9 mouse cellular contexts compared by ENCODE assay signal in the genomic region with DNA sequence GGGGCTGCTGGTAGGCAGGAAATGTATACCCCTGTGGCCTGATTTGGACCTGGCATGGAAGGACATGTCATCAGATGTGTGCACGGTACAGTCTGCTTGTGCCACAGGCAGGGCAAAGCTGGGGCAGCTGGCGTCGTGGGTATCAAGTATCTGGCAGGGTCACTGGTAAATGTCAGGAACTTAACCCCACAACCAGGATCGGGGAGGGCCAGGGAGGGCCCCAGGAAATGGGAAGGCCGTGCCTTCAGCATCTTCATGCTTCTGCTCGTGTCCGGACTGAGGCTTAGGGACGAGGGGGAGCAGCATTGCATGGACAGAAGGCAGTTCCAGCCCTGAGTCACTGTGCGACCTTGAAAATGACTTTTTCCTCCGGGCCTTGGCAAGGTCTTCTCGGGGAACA. TPM values are rescaled to one million over a fixed set of nuclear protein-coding genes. Genes with fewer than 3 reads are reported as not detected.
DNase-seq lines count a peak whose midpoint lies in the region; ATAC-seq and TF ChIP-seq lines count a peak whose summit lies in the region.
"Had no signal": no experiment of that assay in that cellular context is flagged by ENCODE, and none has a peak within 500 bp of the region (broad histone marks: within the 10 kb centered on the region; RNA-seq: fewer than 3 reads in every experiment).

No protein-coding gene starts in this region.

- no peak overlapping the region for H3K4me3 ChIP-seq in lung, embryonic 14.5 days (ENCODE audit: low read depth, low read length)
- peak overlapping the region; percentile 71 for H3K4me3 ChIP-seq in gastrocnemius, adult 2 months
- H3K4me3 ChIP-seq in heart, embryonic 12.5 days = peak overlapping the region; percentile 49
- H3K4me3 ChIP-seq in stomach, embryonic 15.5 days (replicated peaks) = no peak overlapping the region; the same call in 1 of the 2 replicates

- no peak for ATAC-seq in lung, embryonic 14.5 days (ENCODE audit: insufficient read depth)
- ATAC-seq in heart, embryonic 12.5 days (ENCODE audit: insufficient number of reproducible peaks, low FRiP score) = no peak
- ATAC-seq in stomach, embryonic 15.5 days (ENCODE audit: insufficient read depth, low FRiP score, low read depth) = no peak

- no peak for TF ChIP-seq CTCF in lung, embryonic 14.5 days (IDR thresholded peaks at IDR 0.05; ENCODE audit: low read depth)
- no peak for TF ChIP-seq CTCF in gastrocnemius, adult 2 months (IDR thresholded peaks at IDR 0.05)

- H3K4me1 ChIP-seq in lung, embryonic 14.5 days (ENCODE audit: insufficient read depth) = no peaks in the 10 kb centered on the region
- peaks cover 58% of the 10 kb centered on the region for H3K4me1 ChIP-seq in heart, embryonic 12.5 days (replicated peaks)
- peaks cover 30% of the 10 kb centered on the region for H3K4me1 ChIP-seq in stomach, embryonic 15.5 days

- peak overlapping the region; percentile 16; the same call in 1 of the 2 replicates for H3K4me2 ChIP-seq in lung, embryonic 14.5 days
- peak overlapping the region; percentile 79 for H3K4me2 ChIP-seq in heart, embryonic 12.5 days
- peak overlapping the region; percentile 32; the same call in 1 of the 2 replicates for H3K4me2 ChIP-seq in stomach, embryonic 15.5 days

- no peaks in the 10 kb centered on the region for H3K9me3 ChIP-seq in lung, embryonic 14.5 days (ENCODE audit: low read depth, low read length)
- H3K9me3 ChIP-seq in heart, embryonic 12.5 days (replicated peaks) = no peaks in the 10 kb centered on the region
- no peaks in the 10 kb centered on the region for H3K9me3 ChIP-seq in stomach, embryonic 15.5 days

- no peak overlapping the region for H3K9ac ChIP-seq in lung, embryonic 14.5 days
- H3K9ac ChIP-seq in heart, embryonic 12.5 days = peak overlapping the region; percentile 76
- H3K9ac ChIP-seq in stomach, embryonic 15.5 days = no peak overlapping the region
- H3K9ac ChIP-seq: liver, embryonic 14.5 days had no signal

- WGBS in lung, embryonic 14.5 days = 72% methylated on average over 11 of the region's 11 CpGs
- WGBS in heart, embryonic 12.5 days = 40% methylated on average over 11 of the region's 11 CpGs
- 65% methylated on average over 11 of the region's 11 CpGs for WGBS in stomach, embryonic 15.5 days

- DNase-seq in lung, embryonic 14.5 days = no peak
- DNase-seq in lung, postnatal 36 days = no peak
- peak; percentile 90 for DNase-seq in gastrocnemius, adult 2 months
- DNase-seq in urinary bladder, adult 18-20 months (ENCODE audit: low spot score in 2 of 2) = no peak
- DNase-seq in thymus, postnatal 14 days = no peak

- no peaks in the 10 kb centered on the region for H3K27me3 ChIP-seq in lung, embryonic 14.5 days (ENCODE audit: insufficient read depth, low read length)
- no peaks in the 10 kb centered on the region for H3K27me3 ChIP-seq in heart, embryonic 12.5 days (replicated peaks)
- no peaks in the 10 kb centered on the region for H3K27me3 ChIP-seq in stomach, embryonic 15.5 days (replicated peaks)

- H3K36me3 ChIP-seq in lung, embryonic 14.5 days (ENCODE audit: insufficient read depth) = peaks cover 4% of the 10 kb centered on the region; the same call in 1 of the 2 replicates
- peaks cover 40% of the 10 kb centered on the region for H3K36me3 ChIP-seq in heart, embryonic 12.5 days
- no peaks in the 10 kb centered on the region for H3K36me3 ChIP-seq in stomach, embryonic 15.5 days

- H3K27ac ChIP-seq in lung, embryonic 14.5 days (ENCODE audit: low read depth) = no peak overlapping the region
- peak overlapping the region; percentile 98 for H3K27ac ChIP-seq in gastrocnemius, adult 2 months
- H3K27ac ChIP-seq in heart, embryonic 12.5 days (ENCODE audit: poor library complexity, severe bottlenecking) = peak overlapping the region; percentile 92
- no peak overlapping the region for H3K27ac ChIP-seq in stomach, embryonic 15.5 days
- H3K27ac ChIP-seq: liver, embryonic 14.5 days had no signal

- intact Hi-C loops in gastrocnemius, adult 2 months (cut with DNase I) = loop anchor here (1.0 kb wide), 1 partner anchor 9 kb away; no protein-coding TSS in a partner anchor

RNA-seq across cellular contexts. Expression of a gene that starts 0.8 kb away (rescaled TPM):
- polyA plus RNA-seq in lung, embryonic 14.5 days (2014; fragmentation: Nextera tagmentation; extraction: Ambion mirVana) = 6.1 and 9.3 TPM in 2 replicates
- total RNA-seq in gastrocnemius, adult 2 months (2021) = over 10,000 TPM in 1 of 2 experiments, 1,000 to 10,000 TPM in 1; 6,181 to 10,031 TPM
- polyA plus RNA-seq in heart, embryonic 12.5 days (2016; fragmentation: Nextera tagmentation; extraction: Ambion mirVana) = 224 and 234 TPM in 2 replicates
- 10.3 and 12.8 TPM in 2 replicates for polyA plus RNA-seq in stomach, embryonic 15.5 days (2015; fragmentation: Nextera tagmentation; extraction: Ambion mirVana)

RNA-seq across cellular contexts. Expression of a gene that starts 14.2 kb away (rescaled TPM):
- 34.8 and 35.1 TPM in 2 replicates for polyA plus RNA-seq in lung, embryonic 14.5 days (2014; fragmentation: Nextera tagmentation; extraction: Ambion mirVana)
- total RNA-seq in gastrocnemius, adult 2 months (2021) = 10 to 100 TPM; 14.9 to 24.6 TPM
- 43.8 and 45.8 TPM in 2 replicates for polyA plus RNA-seq in heart, embryonic 12.5 days (2016; fragmentation: Nextera tagmentation; extraction: Ambion mirVana)
- polyA plus RNA-seq in stomach, embryonic 15.5 days (2015; fragmentation: Nextera tagmentation; extraction: Ambion mirVana) = 55.8 and 57.6 TPM in 2 replicates

RNA-seq across cellular contexts. Expression of a gene that starts 21.5 kb away (rescaled TPM):
- 177 and 200 TPM in 2 replicates for polyA plus RNA-seq in lung, embryonic 14.5 days (2014; fragmentation: Nextera tagmentation; extraction: Ambion mirVana)
- 10 to 100 TPM; 95.2 to 98.6 TPM for total RNA-seq in gastrocnemius, adult 2 months (2021)
- 127 and 130 TPM in 2 replicates for polyA plus RNA-seq in heart, embryonic 12.5 days (2016; fragmentation: Nextera tagmentation; extraction: Ambion mirVana)
- 104 and 127 TPM in 2 replicates for polyA plus RNA-seq in stomach, embryonic 15.5 days (2015; fragmentation: Nextera tagmentation; extraction: Ambion mirVana)

RNA-seq across cellular contexts. Expression of a gene that starts 33.6 kb away (rescaled TPM):
- 0.47 and 1.1 TPM in 2 replicates for polyA plus RNA-seq in lung, embryonic 14.5 days (2014; fragmentation: Nextera tagmentation; extraction: Ambion mirVana)
- 1 to 10 TPM in 1 of 2 experiments, under 1 TPM in 1; 0.77 to 2.0 TPM for total RNA-seq in gastrocnemius, adult 2 months (2021)
- 0.26 and 0.52 TPM in 2 replicates for polyA plus RNA-seq in heart, embryonic 12.5 days (2016; fragmentation: Nextera tagmentation; extraction: Ambion mirVana)
- 1.4 and 2.7 TPM in 2 replicates for polyA plus RNA-seq in stomach, embryonic 15.5 days (2015; fragmentation: Nextera tagmentation; extraction: Ambion mirVana)
- total RNA-seq: monocyte, adult 5-6 weeks had no signal

RNA-seq across cellular contexts. Expression of a gene that starts 44.0 kb away (rescaled TPM):
- 13.4 and 22.2 TPM in 2 replicates for polyA plus RNA-seq in lung, embryonic 14.5 days (2014; fragmentation: Nextera tagmentation; extraction: Ambion mirVana)
- 10 to 100 TPM; 13.1 to 14.2 TPM for total RNA-seq in gastrocnemius, adult 2 months (2021)
- 14.1 and 15.7 TPM in 2 replicates for polyA plus RNA-seq in heart, embryonic 12.5 days (2016; fragmentation: Nextera tagmentation; extraction: Ambion mirVana)
- polyA plus RNA-seq in stomach, embryonic 15.5 days (2015; fragmentation: Nextera tagmentation; extraction: Ambion mirVana) = 11.4 and 13.8 TPM in 2 replicates

Comparison
In these comparisons a context has a peak if more than half of its experiments do, and no peak if none do; other contexts are left out.
1. H3K27ac ChIP-seq: peak in gastrocnemius, adult 2 months (single experiment) and heart, embryonic 12.5 days (single experiment); none in lung, embryonic 14.5 days (single experiment) and stomach, embryonic 15.5 days (single experiment).
2. H3K4me2 ChIP-seq: peak in every context shown above with its lines; median percentile 79 in heart, embryonic 12.5 days; 32 in stomach, embryonic 15.5 days; 16 in lung, embryonic 14.5 days.
3. H3K4me3 ChIP-seq: peak in gastrocnemius, adult 2 months (single experiment) and heart, embryonic 12.5 days (single experiment); none in lung, embryonic 14.5 days (single experiment) and stomach, embryonic 15.5 days (single experiment).
4. RNA of a gene that starts 0.8 kb away (polyA plus RNA-seq): 224 to 234 TPM in heart, embryonic 12.5 days; 10.3 to 12.8 TPM in stomach, embryonic 15.5 days and 6.1 to 9.3 TPM in lung, embryonic 14.5 days; every median in the first group is over 10 times any median in the second.